Mouse (Mus musculus) ES-E14 (cell line): ENCODE measurements around the gene A930017K11Rik. TPM values are rescaled to one million over a fixed set of nuclear protein-coding genes. Genes with fewer than 3 reads are reported as not detected.

Source experiments
- DNase-seq: peaks from one replicate; pipeline ENCODE4 v3.0.0-alpha.2; 2013; ENCODE audit warnings: low read depth, low spot score
- H3K27ac ChIP-seq: 2 replicates; pipeline ENCODE4 v1.5.1; 2012; ENCODE audit warnings: low read depth, mild to moderate bottlenecking, low read length, moderate library complexity, mixed read lengths; ENCODE audit not compliant: poor library complexity, insufficient read depth, severe bottlenecking
- H3K36me3 ChIP-seq: 2 replicates; pipeline ENCODE4 v1.6.1; 2012; ENCODE audit warnings: mild to moderate bottlenecking, low read length, moderate library complexity, mixed read lengths; ENCODE audit not compliant: control insufficient read depth, poor library complexity, insufficient read depth, severe bottlenecking
- H3K4me1 ChIP-seq, 2 experiments: fragments of 150-350 bp in 1 of 2; sonication (generic) in 1 of 2; 2 replicates each; pipeline ENCODE4 v1.6.1; 2012; ENCODE audit warnings: low read length in 2 of 2, mild to moderate bottlenecking in 1 of 2, mixed read lengths in 1 of 2; ENCODE audit not compliant: control insufficient read depth in 2 of 2, insufficient read depth in 2 of 2, poor library complexity in 1 of 2
- H3K4me3 ChIP-seq, 2 experiments: fragments of 150-350 bp in 1 of 2; sonication (generic) in 1 of 2; 2 replicates each; pipeline ENCODE4 v1.5.1; 2012; ENCODE audit warnings: low read length in 2 of 2, low read depth in 1 of 2, mild to moderate bottlenecking in 1 of 2, mixed read lengths in 1 of 2; ENCODE audit not compliant: insufficient read depth in 1 of 2, poor library complexity in 1 of 2, severe bottlenecking in 1 of 2
- H3K9ac ChIP-seq: 2 replicates; pipeline ENCODE4 v1.6.1; 2012; ENCODE audit warnings: low read depth, mild to moderate bottlenecking, low read length, mixed read lengths; ENCODE audit not compliant: poor library complexity, insufficient read depth, severe bottlenecking
- H3K9me3 ChIP-seq: fragments of 150-350 bp; sonication (generic); 2 replicates; pipeline ENCODE4 v1.6.1; 2012; ENCODE audit warnings: low read depth, mild to moderate bottlenecking, low read length; ENCODE audit not compliant: control insufficient read depth, insufficient read depth
- CHD2 ChIP-seq: IDR thresholded peaks from 2 replicates; pipeline ENCODE4 v1.6.1; 2014; ENCODE audit warnings: mild to moderate bottlenecking, low read depth, low read length, inconsistent platforms
- HCFC1 ChIP-seq: IDR thresholded peaks from 2 replicates; pipeline ENCODE4 v1.6.1; 2012; ENCODE audit warnings: low read length, inconsistent platforms, borderline replicate concordance; ENCODE audit not compliant: insufficient read depth
- MAFK ChIP-seq: IDR thresholded peaks from 2 replicates; pipeline ENCODE4 v1.6.1; 2014; ENCODE audit warnings: mild to moderate bottlenecking, low read depth, low read length, inconsistent platforms; ENCODE audit not compliant: insufficient read depth
- ZC3H11A ChIP-seq: IDR thresholded peaks from 2 replicates; pipeline ENCODE4 v1.6.1; 2012; ENCODE audit warnings: low read depth, mild to moderate bottlenecking, inconsistent platforms, low read length, borderline replicate concordance
- ZNF384 ChIP-seq: IDR thresholded peaks from 2 replicates; pipeline ENCODE4 v1.6.1; 2012; ENCODE audit warnings: low read depth, low read length, inconsistent platforms
- in situ Hi-C, 2 experiments: fragments of 600-800 bp; cut with MboI; formaldehyde crosslinking; loops; one replicate each; pipeline ENCODE4 v1.15.1; 2025; ENCODE audit warnings: low sequenced_read_pairs in 2 of 2, inconsistent platforms in 1 of 2; ENCODE audit not compliant: unreplicated experiment in 2 of 2
- total RNA-seq: library from RNA; depleted of rRNA; stranded (reverse); fragments of 300-350 nt; gene quantifications from 2 replicates; pipeline ENCODE4 v1.2.3, GENCODE M21; 2012; rRNA removed

A930017K11Rik gene
- total RNA-seq, 1 experiment, result not detected

DNA sequence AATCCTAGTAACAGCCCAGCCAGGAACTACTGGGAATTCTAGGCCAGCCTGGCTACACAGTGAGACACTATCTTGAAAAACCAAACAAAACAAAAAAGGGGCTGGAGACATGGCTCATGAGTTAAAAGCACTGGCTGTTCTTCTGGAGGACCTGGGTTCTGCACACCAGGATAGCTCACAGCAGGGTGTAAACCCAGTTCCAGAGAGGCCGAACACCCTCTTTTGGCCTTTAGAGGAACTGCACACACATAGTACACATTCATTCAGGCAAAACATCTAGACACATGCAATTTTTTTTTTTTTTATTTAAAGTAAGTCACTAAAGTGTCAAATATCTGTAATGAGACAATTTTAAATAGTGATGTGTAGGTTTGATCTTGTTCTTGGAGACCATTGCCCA lies 52.2 kb downstream of the A930017K11Rik start:
- Histone ChIP-seq H3K4me1 (no peaks in the 10 kb centered on the region; a peak in 1 of 4 replicates), H3K9ac (no peak overlapping the region), H3K9me3 (no peaks in the 10 kb centered on the region), H3K4me3 (no peak overlapping the region), H3K27ac (no peak overlapping the region), H3K36me3 (peaks cover 2% of the 10 kb centered on the region; the same call in 1 of the 2 replicates)
- DNase-seq, result no peak
- no peak for TF ChIP-seq CHD2
- TF ChIP-seq HCFC1, result no peak
- TF ChIP-seq ZNF384, result no peak
- TF ChIP-seq ZC3H11A, result no peak
- no peak for TF ChIP-seq MAFK
- in situ Hi-C loops, result no loop called here

Other genes starting within 250 kb of the A930017K11Rik start
- gene Gng13, start 235.4 kb downstream of the A930017K11Rik start, total RNA-seq, result 9.9 and 14.5 TPM in 2 replicates
- gene Chtf18, start 225.1 kb downstream of the A930017K11Rik start, total RNA-seq, result 102 and 151 TPM in 2 replicates
- 7.6 and 8.7 TPM in 2 replicates for gene Rpusd1, start 224.9 kb downstream of the A930017K11Rik start, total RNA-seq
- 0.27 and 0.58 TPM in 2 replicates for gene Mslnl, start 216.5 kb downstream of the A930017K11Rik start, total RNA-seq
- gene Msln, start 198.2 kb downstream of the A930017K11Rik start, total RNA-seq, result 7.5 and 16.0 TPM in 2 replicates
- 27.0 and 32.7 TPM in 2 replicates for gene Narfl, start 178.8 kb downstream of the A930017K11Rik start, total RNA-seq
- 14.5 and 29.5 TPM in 2 replicates for gene Haghl, start 166.9 kb downstream of the A930017K11Rik start, total RNA-seq
- 0.22 and 0.26 TPM in 2 replicates for gene Ccdc78, start 166.0 kb downstream of the A930017K11Rik start, total RNA-seq
- gene Fam173a, start 159.7 kb downstream of the A930017K11Rik start, total RNA-seq, result 32.8 and 60.6 TPM in 2 replicates
- gene AC134908.4, start 156.9 kb downstream of the A930017K11Rik start, total RNA-seq, result not detected in 2 replicates
- 46.1 and 62.7 TPM in 2 replicates for gene Metrn, start 155.4 kb downstream of the A930017K11Rik start, total RNA-seq
- gene Fbxl16, start 143.5 kb downstream of the A930017K11Rik start, total RNA-seq, result 1.7 TPM in 2 replicates
- 28.6 and 43.4 TPM in 2 replicates for gene Wdr24, start 128.9 kb downstream of the A930017K11Rik start, total RNA-seq
- gene Jmjd8, start 123.7 kb downstream of the A930017K11Rik start, total RNA-seq, result 25.1 and 46.4 TPM in 2 replicates
- 161 and 176 TPM in 2 replicates for gene Stub1, start 119.2 kb downstream of the A930017K11Rik start, total RNA-seq
- gene Rhbdl1, start 115.3 kb downstream of the A930017K11Rik start, total RNA-seq, result 1.1 and 2.6 TPM in 2 replicates
- gene Gm20683, start 110.8 kb downstream of the A930017K11Rik start, total RNA-seq, result 2.0 and 2.7 TPM in 2 replicates
- gene Rhot2, start 107.7 kb downstream of the A930017K11Rik start, total RNA-seq, result 36.8 and 52.6 TPM in 2 replicates
- gene Wdr90, start 91.1 kb downstream of the A930017K11Rik start, total RNA-seq, result 24.7 and 50.5 TPM in 2 replicates
- gene Mcrip2, start 83.8 kb downstream of the A930017K11Rik start, total RNA-seq, result 12.3 and 12.6 TPM in 2 replicates
- gene Mettl26, start 77.5 kb downstream of the A930017K11Rik start, total RNA-seq, result 26.5 and 26.6 TPM in 2 replicates
- 3.3 TPM in 2 replicates for gene Wfikkn1, start 71.7 kb downstream of the A930017K11Rik start, total RNA-seq
- 14.6 and 15.7 TPM in 2 replicates for gene Rab40c, start 32.8 kb downstream of the A930017K11Rik start, total RNA-seq
- 44.4 and 56.9 TPM in 2 replicates for gene Pigq, start 7.6 kb downstream of the A930017K11Rik start, total RNA-seq
- 0.16 and 0.18 TPM in 2 replicates for gene Nhlrc4, start 7.6 kb downstream of the A930017K11Rik start, total RNA-seq
- gene Capn15, start 33.2 kb upstream of the A930017K11Rik start, total RNA-seq, result 18.0 and 19.0 TPM in 2 replicates
- gene Rab11fip3, start 117.0 kb upstream of the A930017K11Rik start, total RNA-seq, result 9.4 and 11.2 TPM in 2 replicates
- 12.6 and 15.2 TPM in 2 replicates for gene Decr2, start 137.8 kb upstream of the A930017K11Rik start, total RNA-seq
- 96.4 and 133 TPM in 2 replicates for gene Nme4, start 143.0 kb upstream of the A930017K11Rik start, total RNA-seq
- 22.3 and 28.5 TPM in 2 replicates for gene Tmem8, start 160.7 kb upstream of the A930017K11Rik start, total RNA-seq
- 154 and 156 TPM in 2 replicates for gene Mrpl28, start 170.9 kb upstream of the A930017K11Rik start, total RNA-seq
- 33.6 and 38.9 TPM in 2 replicates for gene Axin1, start 186.1 kb upstream of the A930017K11Rik start, total RNA-seq
- gene Pdia2, start 246.5 kb upstream of the A930017K11Rik start, total RNA-seq, result 0.16 and 0.18 TPM in 2 replicates